Mouse (Mus musculus) cerebellum, adult 2 months (tissue): ENCODE results near the gene Xrcc4.

Experiments used
- CTCF ChIP-seq: fragments of 200-500 bp; IDR thresholded peaks from 2 replicates; pipeline ENCODE4 v1.5.1; 2011; ENCODE audit warnings: low read depth, mild to moderate bottlenecking, control low read depth, low read length, moderate library complexity, borderline replicate concordance; ENCODE audit not compliant: insufficient read depth
- POLR2A ChIP-seq: fragments of 200-500 bp; IDR thresholded peaks from 2 replicates; pipeline ENCODE4 v1.6.1; 2011; ENCODE audit warnings: low read length, control low read depth, borderline replicate concordance; ENCODE audit not compliant: insufficient read depth

DNA sequence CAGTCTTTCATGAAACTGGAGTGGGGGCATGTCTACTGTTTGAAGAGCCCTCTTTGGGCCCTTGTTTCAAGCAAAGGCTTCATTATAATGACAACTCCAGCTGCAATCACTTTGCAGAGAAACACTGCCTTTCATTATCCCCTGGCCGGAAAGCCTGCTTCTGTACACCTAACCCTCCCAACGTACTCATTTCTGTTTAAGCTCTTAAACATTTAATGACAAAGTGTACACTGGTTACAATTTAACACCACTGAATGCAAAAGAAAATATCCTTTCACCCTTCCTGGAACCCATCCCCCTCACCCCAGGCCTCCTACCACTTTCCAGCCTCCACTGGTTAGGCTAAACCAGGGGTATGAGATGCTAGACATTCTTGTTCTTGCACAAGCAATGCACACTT lies 362.9 kb downstream of the Xrcc4 start:
- TF ChIP-seq CTCF: no peak
- no peak for TF ChIP-seq POLR2A
